Mouse (Mus musculus) heart, postnatal 0 days (tissue): ENCODE measurements around the gene Tbcel. TPM values are rescaled to one million over a fixed set of nuclear protein-coding genes. Genes with fewer than 3 reads are reported as not detected.

Experiments
- ATAC-seq: fragments of 200-750 bp; cut with Nextera tagmentation; 2 replicates; pipeline ENCODE4 v1.8.0; 2017; ENCODE audit warnings: low read depth, moderate number of reproducible peaks, moderate library complexity; ENCODE audit not compliant: insufficient read depth
- DNase-seq: peaks from one replicate; pipeline ENCODE4 v3.0.0-alpha.2; 2016; ENCODE audit warnings: low spot score
- H3K27ac ChIP-seq: fragments of 300-500 bp; sonication (generic); 2 replicates; pipeline ENCODE4 v1.5.1; 2014; ENCODE audit warnings: low read depth, mild to moderate bottlenecking
- H3K27me3 ChIP-seq: fragments of 300-500 bp; sonication (generic); 2 replicates; pipeline ENCODE4 v1.6.1; 2014; ENCODE audit warnings: low read length, mixed read lengths; ENCODE audit not compliant: control insufficient read depth, insufficient read depth
- H3K36me3 ChIP-seq: fragments of 300-500 bp; sonication (generic); replicated peaks from 2 replicates; pipeline ENCODE4 v1.6.1; 2014; ENCODE audit warnings: low read length, mixed read lengths; ENCODE audit not compliant: control insufficient read depth, insufficient read depth
- H3K4me1 ChIP-seq: fragments of 300-500 bp; sonication (generic); 2 replicates; pipeline ENCODE4 v1.6.1; 2014; ENCODE audit warnings: antibody characterized with exemption; ENCODE audit not compliant: control insufficient read depth, insufficient read depth
- H3K4me2 ChIP-seq: fragments of 300-500 bp; sonication (generic); 2 replicates; pipeline ENCODE4 v1.6.1; 2014; ENCODE audit warnings: low read depth, mild to moderate bottlenecking, low read length, moderate library complexity
- H3K4me3 ChIP-seq: fragments of 300-500 bp; sonication (generic); 2 replicates; pipeline ENCODE4 v1.5.1; 2014; ENCODE audit warnings: low read depth, low read length
- H3K9ac ChIP-seq: fragments of 300-500 bp; sonication (generic); replicated peaks from 2 replicates; pipeline ENCODE4 v1.6.1; 2014; ENCODE audit warnings: low read depth, low read length, mixed read lengths
- H3K9me3 ChIP-seq: fragments of 300-500 bp; sonication (generic); replicated peaks from 2 replicates; pipeline ENCODE4 v1.6.1; 2016; ENCODE audit warnings: low read length; ENCODE audit not compliant: control insufficient read depth
- CTCF ChIP-seq: IDR thresholded peaks from 2 replicates; pipeline ENCODE4 v1.5.1; 2016; ENCODE audit warnings: antibody characterized with exemption, control low read depth, low read depth
- EP300 ChIP-seq: IDR thresholded peaks from 2 replicates; pipeline ENCODE4 v1.6.1; 2016; ENCODE audit warnings: antibody characterized with exemption, low read depth
- WGBS: fragments of 180-500 bp; shearing (Covaris S2); extraction: QIAGEN DNeasy Blood & Tissue Kit; methylation state at CpG from one replicate; pipeline ENCODE4 v1.1.7; 2014; 5-methylcytosine and 5-hydroxymethylcytosine counted together
- polyA plus RNA-seq: library from polyadenylated mRNA; unstranded; fragments of >200 nt; fragmentation: Nextera tagmentation; extraction: Ambion mirVana; gene quantifications from 2 replicates; pipeline ENCODE4 v1.2.1, GENCODE M21; 2015
- total RNA-seq: library from RNA; depleted of rRNA; stranded (reverse); fragments of >200 nt; gene quantifications from 2 replicates; pipeline ENCODE4 v1.2.3, GENCODE M21; 2014; ENCODE audit warnings: low replicate concordance

The Tbcel gene
- total and polyA plus RNA-seq, 2 experiments from 2014 or later: 2.6 to 7.6 TPM

DNA sequence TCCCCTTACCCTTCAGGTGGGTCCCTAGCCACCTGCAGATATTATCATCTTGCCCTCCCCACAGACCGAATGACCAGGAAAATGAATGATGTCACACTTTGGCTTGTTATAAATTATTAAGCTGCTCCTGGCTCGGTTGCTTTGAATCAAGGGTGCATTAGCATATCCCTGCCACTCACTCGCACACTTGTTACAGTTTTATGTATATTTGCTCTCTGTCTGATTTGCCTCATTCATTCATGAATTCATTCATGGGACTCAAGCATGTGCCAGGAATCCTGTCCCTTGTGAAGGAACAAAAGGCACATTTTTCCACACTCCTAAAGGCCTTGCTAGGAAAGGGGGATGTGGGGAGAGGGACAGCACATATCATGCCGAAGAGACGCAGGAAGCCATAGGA, 5.5 kb upstream of the Tbcel start:
- no peaks in the 10 kb centered on the region for H3K9me3 ChIP-seq
- ATAC-seq (no peak), DNase-seq (no peak)
- 62% methylated on average over 5 of the region's 5 CpGs for whole genome bisulfite sequencing
- H3K4me2 ChIP-seq: no peak overlapping the region
- no peak overlapping the region for H3K9ac ChIP-seq
- no peak for TF ChIP-seq CTCF
- no peak for TF ChIP-seq EP300
- no peaks in the 10 kb centered on the region for H3K4me1 ChIP-seq
- no peaks in the 10 kb centered on the region for H3K36me3 ChIP-seq
- H3K4me3 ChIP-seq: no peak overlapping the region
- H3K27ac ChIP-seq: no peak overlapping the region
- H3K27me3 ChIP-seq: peaks cover 3% of the 10 kb centered on the region; the same call in 1 of the 2 replicates

DNA sequence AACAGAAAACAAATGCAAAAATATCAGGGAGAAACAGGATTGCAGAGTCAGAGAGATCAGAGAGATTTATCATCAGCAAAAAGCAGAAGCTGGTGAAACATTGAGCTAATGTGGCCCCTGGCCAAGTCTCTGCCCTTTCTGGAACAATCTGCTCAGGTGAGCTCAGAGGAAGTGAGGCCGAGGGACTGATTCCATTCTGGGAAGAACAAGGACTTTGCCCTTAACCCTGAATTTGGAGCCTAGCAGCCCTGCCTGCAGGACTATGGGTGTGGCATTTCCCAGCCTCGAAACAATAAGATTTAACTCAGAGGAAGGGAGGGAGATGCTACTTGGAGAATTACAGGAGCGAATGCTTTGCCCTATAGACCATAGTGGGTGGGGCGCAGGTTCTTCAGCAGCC, 4.7 kb upstream of the Tbcel start:
- 55% methylated on average over 4 of the region's 4 CpGs for WGBS
- no peak overlapping the region for H3K9ac ChIP-seq
- no peak overlapping the region for H3K4me3 ChIP-seq
- no peak for TF ChIP-seq EP300
- TF ChIP-seq CTCF: no peak
- H3K36me3 ChIP-seq: no peaks in the 10 kb centered on the region
- H3K27ac ChIP-seq: no peak overlapping the region
- H3K9me3 ChIP-seq: no peaks in the 10 kb centered on the region
- no peak for ATAC-seq
- no peaks in the 10 kb centered on the region; the same call in 1 of the 2 replicates for H3K27me3 ChIP-seq
- no peak overlapping the region for H3K4me2 ChIP-seq
- DNase-seq: no peak
- H3K4me1 ChIP-seq: no peaks in the 10 kb centered on the region

DNA sequence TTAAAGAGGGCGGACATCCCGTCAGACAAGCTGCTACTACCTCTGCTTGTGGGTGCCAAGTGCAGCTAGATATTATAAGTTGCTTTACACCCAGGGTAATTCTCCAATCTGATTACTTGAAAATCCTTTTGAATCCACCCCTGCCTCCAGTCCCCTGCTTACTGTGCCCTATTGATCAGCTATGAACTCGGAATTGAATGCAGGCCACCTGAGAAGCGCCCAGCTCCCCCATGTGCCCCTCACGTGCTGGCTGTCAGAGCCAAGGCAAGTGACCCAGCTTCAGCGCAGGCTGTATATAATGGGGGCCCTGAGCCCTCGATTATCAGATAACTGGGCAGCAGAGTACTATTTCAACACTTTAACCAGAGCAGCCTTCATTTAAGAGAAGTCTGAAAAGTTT, 626 bp upstream of the Tbcel start:
- Histone ChIP-seq H3K9me3 (no peaks in the 10 kb centered on the region), H3K27me3 (no peaks in the 10 kb centered on the region), H3K9ac (no peak overlapping the region), H3K4me1 (no peaks in the 10 kb centered on the region), H3K27ac (no peak overlapping the region), H3K4me2 (no peak overlapping the region), H3K36me3 (no peaks in the 10 kb centered on the region), H3K4me3 (no peak overlapping the region)
- 78% methylated on average over 7 of the region's 7 CpGs for WGBS
- DNase-seq (no peak), ATAC-seq (no peak)
- TF ChIP-seq CTCF: no peak
- no peak for TF ChIP-seq EP300

DNA sequence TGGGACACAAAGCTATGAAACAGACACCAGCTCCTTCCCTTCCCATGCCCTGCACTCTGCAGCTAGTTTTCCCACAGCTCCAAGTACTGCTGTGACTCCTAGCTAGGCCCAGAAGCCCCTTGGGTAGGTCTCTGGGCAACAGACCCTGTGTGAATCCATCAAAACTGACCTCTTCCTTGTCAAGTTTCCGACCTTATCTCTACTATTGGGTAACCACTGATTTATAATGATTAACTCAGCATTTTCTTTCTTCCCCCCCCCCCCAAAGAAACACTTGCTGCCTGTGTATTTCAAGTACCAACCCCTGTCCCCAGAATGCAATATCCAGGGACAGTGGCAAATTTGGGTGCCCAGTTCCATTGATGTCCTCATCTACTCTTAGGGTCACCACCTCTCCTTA, 587 bp downstream of the Tbcel start:
- no peak for TF ChIP-seq CTCF
- TF ChIP-seq EP300: no peak
- WGBS: 31% methylated on average over 1 of the region's 1 CpGs
- no peak for ATAC-seq

DNA sequence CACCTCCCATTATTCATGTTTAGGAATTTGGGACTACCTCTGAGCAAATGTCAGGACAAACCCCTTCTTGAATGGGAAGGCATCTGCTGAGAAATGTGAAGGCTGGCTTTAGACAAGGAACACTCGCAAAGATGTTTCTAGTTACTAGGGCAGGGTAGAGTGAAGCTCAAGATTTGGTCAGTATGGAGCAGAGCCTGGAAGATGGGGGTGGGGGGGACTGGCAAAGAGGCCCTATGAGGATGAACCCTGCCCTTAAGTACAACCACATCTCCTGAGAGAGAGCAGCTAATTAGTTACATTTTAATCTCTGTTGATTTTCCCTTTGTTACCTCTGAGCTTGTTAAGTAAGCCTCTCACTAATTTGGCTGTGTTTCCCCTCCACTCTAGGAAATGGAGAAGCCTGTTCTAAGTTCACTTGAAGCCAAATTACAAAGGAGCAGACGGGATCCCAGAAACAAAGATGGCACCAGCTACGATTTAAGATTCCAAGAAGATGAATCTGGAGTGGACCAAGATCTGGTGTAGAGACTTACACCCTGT, 2.6 kb downstream of the Tbcel start:
- DNase-seq (no peak), ATAC-seq (no peak)
- Histone ChIP-seq H3K27ac (no peak overlapping the region), H3K4me2 (no peak overlapping the region), H3K4me1 (no peaks in the 10 kb centered on the region), H3K9me3 (no peaks in the 10 kb centered on the region), H3K9ac (no peak overlapping the region), H3K4me3 (no peak overlapping the region), H3K27me3 (no peaks in the 10 kb centered on the region), H3K36me3 (no peaks in the 10 kb centered on the region)
- WGBS: 68% methylated on average over 3 of the region's 3 CpGs
- no peak for TF ChIP-seq EP300
- TF ChIP-seq CTCF: no peak

More for the DNA sequence above, 587 bp downstream of the Tbcel start:
- H3K4me3 ChIP-seq: no peak overlapping the region
- no peaks in the 10 kb centered on the region for H3K36me3 ChIP-seq
- no peaks in the 10 kb centered on the region for H3K4me1 ChIP-seq
- no peak overlapping the region for H3K27ac ChIP-seq
- no peak overlapping the region for H3K4me2 ChIP-seq
- H3K9ac ChIP-seq: no peak overlapping the region
- no peak for DNase-seq
- H3K27me3 ChIP-seq: no peaks in the 10 kb centered on the region
- no peaks in the 10 kb centered on the region for H3K9me3 ChIP-seq

DNA sequence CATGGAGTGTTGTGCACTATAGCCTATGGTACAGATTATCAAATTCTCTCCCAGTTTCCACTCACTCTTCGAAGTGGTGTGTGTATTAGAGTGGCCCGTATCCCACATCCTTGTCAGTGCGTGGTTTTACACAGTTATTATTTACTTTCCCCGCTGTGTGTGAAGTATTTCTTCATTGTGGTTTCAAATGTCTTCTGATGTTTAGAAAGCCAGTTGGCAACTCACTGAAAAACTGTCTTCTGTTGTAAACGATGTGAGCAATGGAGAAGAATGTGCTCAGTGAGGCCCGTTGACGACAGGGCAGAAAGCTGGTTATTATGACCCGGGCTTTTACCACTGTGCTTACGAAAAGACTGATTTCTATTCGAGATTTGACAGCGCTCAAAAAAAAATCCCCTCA, 3.0 kb downstream of the Tbcel start:
- DNase-seq (no peak), ATAC-seq (no peak)
- WGBS: 75% methylated on average over 11 of the region's 11 CpGs
- Histone ChIP-seq H3K9me3 (no peaks in the 10 kb centered on the region), H3K27ac (no peak overlapping the region), H3K4me1 (no peaks in the 10 kb centered on the region), H3K4me2 (no peak overlapping the region), H3K27me3 (no peaks in the 10 kb centered on the region), H3K4me3 (no peak overlapping the region), H3K9ac (no peak overlapping the region), H3K36me3 (no peaks in the 10 kb centered on the region)
- no peak for TF ChIP-seq CTCF
